Mouse (Mus musculus) cerebellum, adult 8-10 months (tissue): ENCODE measurements around the gene Ccin.

Source experiments
- DNase-seq: peaks from one replicate; pipeline ENCODE4 v3.0.0; 2022

The Ccin gene

DNA sequence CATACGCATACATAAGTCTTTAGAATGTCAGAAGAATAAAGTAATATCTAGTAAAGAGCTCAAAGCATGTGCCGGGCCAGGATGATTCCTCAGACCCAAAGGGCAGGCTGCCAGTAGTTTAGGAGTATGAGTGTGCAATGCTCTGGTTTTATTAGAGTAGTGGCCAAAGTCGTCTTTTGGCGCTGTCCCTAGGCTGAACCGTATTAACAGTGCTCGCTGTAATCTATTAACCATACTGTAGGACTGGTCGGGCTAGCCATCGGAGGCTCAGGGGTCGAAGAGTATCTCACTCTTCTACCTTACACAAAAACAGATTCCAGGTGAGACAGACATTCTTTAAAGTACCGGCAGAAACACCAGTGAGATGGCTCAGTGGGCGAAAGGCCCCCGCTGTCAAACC, 33.5 kb downstream of the Ccin start:
- DNase-seq: no peak

DNA sequence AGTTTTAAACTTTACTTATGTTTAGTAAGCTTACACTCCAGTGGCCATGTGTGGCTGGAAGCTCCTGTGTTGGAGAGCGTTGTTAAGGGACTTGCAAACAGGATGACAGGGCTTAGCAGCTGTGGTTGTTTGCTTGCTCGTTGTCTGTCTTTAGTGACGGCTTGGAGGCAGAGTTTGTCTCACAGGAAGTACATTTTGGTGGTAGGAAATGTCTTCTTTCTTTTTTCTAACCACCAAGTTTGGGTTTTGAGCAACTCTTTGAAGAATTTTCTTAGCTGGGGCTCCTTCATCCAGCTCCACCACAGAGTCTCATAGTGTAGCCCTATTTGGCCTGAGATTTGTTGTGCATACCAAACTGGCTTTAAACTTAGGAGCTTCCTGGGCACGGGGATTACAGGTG, 39.0 kb downstream of the Ccin start:
- DNase-seq: no peak

DNA sequence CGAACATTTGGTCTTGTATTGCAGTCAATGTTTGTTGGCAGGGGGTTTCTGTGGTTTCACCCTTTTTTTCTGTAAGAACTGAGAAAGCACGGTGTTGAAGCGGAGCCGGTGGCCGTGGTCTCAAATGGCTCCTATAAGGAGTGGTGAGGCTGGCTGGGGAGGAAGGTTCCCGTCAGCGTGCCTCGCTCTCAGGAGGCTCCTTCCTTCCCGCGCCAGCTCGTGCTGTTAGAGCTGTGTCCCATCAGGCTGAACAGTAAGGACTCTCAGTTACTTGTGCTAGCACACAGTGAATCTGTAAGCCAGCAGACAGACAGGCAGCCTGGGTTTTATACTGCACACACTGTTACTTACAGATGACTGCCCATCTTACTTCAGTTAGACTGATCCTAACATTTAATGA, 39.5 kb downstream of the Ccin start:
- DNase-seq: no peak

DNA sequence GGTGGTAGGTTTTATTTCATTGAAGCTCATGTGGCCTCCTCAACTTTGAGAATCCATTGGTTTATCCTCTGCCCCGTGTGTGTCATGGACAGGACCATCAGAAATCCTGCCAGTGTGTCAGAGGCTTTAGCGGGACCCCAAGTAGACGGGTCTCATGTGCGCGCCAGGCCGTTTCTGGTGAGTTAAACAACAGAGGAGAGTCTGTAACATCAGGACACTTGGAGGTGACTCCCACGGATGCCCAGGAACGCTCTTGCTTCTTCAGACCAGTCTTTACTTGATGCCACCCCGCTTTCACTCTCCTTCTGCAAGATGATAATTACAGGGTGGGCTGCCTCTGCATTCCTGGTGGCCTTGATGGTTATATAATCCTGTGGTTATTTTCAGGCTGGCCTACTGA, 40.4 kb downstream of the Ccin start:
- no peak for DNase-seq

DNA sequence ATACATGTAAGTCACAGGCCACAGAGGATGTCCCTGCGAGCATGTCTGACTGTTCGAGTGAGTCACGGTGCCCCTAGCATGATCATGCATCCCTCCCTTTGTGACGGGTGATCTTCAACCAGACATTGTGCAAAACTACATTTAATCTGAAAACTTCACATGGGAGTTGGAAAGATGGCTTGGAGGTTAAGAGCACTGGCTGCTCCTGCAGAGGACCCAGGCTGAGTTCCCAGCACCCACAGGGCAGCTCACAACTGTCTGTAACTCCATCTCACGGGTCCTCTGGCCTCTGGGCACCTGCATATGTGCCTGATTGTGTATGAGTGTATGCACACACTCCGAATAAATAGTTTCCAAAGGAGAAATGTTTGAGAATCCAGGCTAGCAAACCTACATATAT, 41.0 kb downstream of the Ccin start:
- DNase-seq: no peak

DNA sequence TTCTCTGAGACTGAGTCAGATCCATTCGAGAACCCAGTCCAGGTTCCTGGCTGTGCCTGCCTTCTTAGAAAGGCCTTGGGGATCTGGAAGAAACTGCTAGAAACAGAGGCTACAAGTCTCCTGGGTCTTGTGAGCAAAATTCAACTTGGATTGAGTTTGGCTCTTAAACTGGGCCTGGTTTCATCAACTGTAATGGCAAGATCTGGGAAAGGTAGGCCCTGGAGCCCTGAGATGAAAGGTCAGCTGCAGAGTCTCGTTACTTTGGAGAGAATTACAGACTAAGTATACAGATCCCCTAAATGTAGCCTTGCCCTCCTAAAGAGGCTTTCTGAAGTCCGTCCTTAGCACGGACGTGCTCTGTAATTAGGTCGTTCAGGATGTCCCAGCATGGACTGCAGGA, 42.3 kb downstream of the Ccin start:
- DNase-seq: no peak

DNA sequence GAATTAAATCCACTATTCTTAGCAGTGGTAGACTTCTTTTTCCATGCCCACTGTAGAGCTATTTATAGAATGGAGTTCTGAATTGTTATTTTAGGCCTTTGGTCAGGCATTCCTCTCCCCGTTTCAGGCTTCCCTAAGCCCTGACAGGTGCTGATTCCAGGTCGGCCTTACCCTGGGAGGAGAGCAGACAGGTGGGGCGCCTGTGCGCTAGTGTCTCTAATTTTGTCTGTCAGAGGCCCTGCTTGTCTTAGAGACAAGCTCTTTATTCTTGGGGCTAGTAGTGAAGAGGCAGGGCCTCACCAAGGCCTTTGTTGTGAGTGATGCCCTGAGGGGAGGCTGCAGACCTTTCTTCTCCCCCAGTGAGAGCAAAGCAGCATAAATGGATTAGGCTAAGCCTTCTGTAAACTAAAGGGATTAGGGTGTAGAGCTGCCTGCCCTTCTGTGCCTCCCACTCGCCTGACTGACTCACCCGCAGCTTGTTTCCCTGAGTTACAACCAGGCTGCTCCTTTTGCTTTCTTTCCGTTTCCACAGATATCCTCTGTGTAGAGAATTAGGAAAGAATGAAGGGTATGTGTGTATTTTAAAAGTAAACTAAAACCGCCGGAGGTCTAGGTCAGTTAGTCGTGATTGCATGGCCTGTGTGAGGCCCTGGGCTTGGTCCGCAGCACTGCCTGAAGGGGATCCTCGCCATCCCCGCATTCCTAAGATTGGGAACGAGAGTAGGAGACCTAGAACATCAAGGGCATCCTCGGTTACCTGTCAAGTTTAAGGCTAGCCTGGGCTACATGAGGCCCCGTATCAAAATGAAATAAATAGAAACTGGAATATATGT, 45.2 kb downstream of the Ccin start:
- peak; percentile 17 for DNase-seq

DNA sequence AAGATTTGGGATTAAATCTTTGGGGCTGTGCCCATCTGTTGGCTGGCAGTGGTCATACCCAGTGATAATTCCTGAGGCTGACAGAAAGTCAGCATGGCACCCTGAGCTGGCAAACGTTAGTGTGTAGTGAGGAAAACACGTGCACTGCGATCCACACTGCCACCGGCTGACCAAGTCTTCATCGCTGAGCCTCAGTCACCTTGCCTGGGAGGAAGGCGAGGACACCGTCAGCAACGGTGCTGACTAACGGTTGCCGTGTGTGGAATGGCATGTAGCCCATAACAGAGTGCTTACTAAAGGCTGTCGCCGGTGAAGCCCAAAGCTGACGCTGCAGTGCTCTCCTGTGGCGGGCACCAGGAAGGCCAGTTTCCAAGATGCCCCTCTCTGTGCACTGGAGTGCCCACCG, 46.4 kb downstream of the Ccin start:
- DNase-seq: peak; percentile 38

DNA sequence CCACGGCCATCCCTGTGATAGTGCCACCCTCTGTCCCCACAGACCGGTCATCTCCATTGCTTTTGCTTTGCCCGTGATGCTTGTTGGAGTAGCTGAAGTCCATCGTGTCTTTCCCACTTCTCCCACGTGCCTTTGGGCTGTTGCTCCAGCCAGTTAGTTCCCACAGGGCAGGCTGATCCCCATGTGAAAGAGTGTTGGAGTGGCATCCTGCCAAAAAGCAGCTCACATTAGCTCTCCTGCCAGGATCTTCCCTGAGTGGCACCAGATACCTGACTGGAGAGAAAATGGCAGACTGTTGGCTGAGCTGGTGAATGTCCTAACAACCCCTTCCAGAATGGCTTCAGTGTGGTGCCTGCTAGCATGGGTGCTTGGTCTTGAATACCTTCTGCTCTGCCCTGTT, 48.2 kb downstream of the Ccin start:
- DNase-seq: peak; percentile 50
